ENCODE assay signal across 25 mouse cellular contexts in genomic region chr6:49159971-49160370, GRCm38 (mm10). TPM values are rescaled to one million over a fixed set of nuclear protein-coding genes. Genes with fewer than 3 reads are reported as not detected.
DNase-seq lines count a peak whose midpoint lies in the region; ATAC-seq lines count a peak whose summit lies in the region.
"Had no signal": no experiment of that assay in that cellular context is flagged by ENCODE, and none has a peak within 500 bp of the region (broad histone marks: within the 10 kb centered on the region; RNA-seq: fewer than 3 reads in every experiment).

No protein-coding gene starts in this region.

- ATAC-seq in CD4-positive, CD25-positive, alpha-beta regulatory T cell, adult 4 months: no peak
- ATAC-seq: activated CD4-positive, CD25-positive, alpha-beta regulatory T cell, adult 4 months; forebrain, embryonic 14.5 days; forebrain, embryonic 16.5 days; Patski had no signal

- no peaks in the 10 kb centered on the region for H3K27me3 ChIP-seq in splenic B cell, adult 2 months (ENCODE audit: control insufficient read depth, insufficient read depth, low read length, poor library complexity, severe bottlenecking)
- H3K27me3 ChIP-seq: CH12.LX; embryonic facial prominence, embryonic 13.5 days; embryonic facial prominence, embryonic 15.5 days; forebrain, embryonic 12.5 days; Patski had no signal

- H3K36me3 ChIP-seq in splenic B cell, adult 2 months (ENCODE audit: control insufficient read depth, insufficient read depth, low read length, poor library complexity, severe bottlenecking): no peaks in the 10 kb centered on the region
- H3K36me3 ChIP-seq: embryonic facial prominence, embryonic 15.5 days; forebrain, embryonic 12.5 days had no signal

- peak; percentile 24 for DNase-seq in CD4-positive, CD25-positive, alpha-beta regulatory T cell, adult 2 months (ENCODE audit: low read depth, low spot score)
- peak; percentile 33 to 56 for DNase-seq in spleen, postnatal 36 days (ENCODE audit: low spot score in 2 of 2)
- no peak for DNase-seq in spleen, adult 18-20 months
- DNase-seq in splenic B cell, adult 2 months (ENCODE audit: low read depth, low spot score): peak; percentile 15
- no peak for DNase-seq in cerebellum, postnatal 14 days
- DNase-seq: adrenal gland, adult 2 months; adrenal gland, postnatal 10 days; adrenal gland, postnatal 25 days; B cell, adult 2 months; cerebellum, adult 11 months; cerebellum, adult 18-20 months; cerebellum, adult 8-10 months; cerebellum, adult 9-11 months; cerebellum, postnatal 25 days; embryo, embryonic 11 days had no signal

RNA-seq across cellular contexts. Expression of gene Igf2bp3, which starts 54.8 kb away (rescaled TPM):
- polyA plus RNA-seq in CD4-positive, CD25-positive, alpha-beta regulatory T cell, adult 4 months (2017; shearing (Covaris generic)): 1 to 10 TPM; 1.2 to 3.0 TPM
- polyA plus RNA-seq: cortical plate, adult 2 months had no signal

Comparison
In these comparisons a context has a peak if more than half of its experiments do, and no peak if none do; other contexts are left out.
1. DNase-seq: peak in CD4-positive, CD25-positive, alpha-beta regulatory T cell, adult 2 months (single experiment), spleen, postnatal 36 days (2 of 2) and splenic B cell, adult 2 months (single experiment); none in spleen, adult 18-20 months (0 of 2) and cerebellum, postnatal 14 days (0 of 2).